Mouse (Mus musculus) c-Kit-positive CD71-negative TER-119-negative erythroid progenitor cells, embryonic 14.5 days (primary cell): ENCODE measurements around the gene Gm5936.
"Not testable (repeated sequence)": the region's sequence is repeated elsewhere in the genome, so short reads cannot be mapped to it uniquely, and the experiment has no call there.

Experiments
- DNase-seq: peaks from one replicate; pipeline ENCODE4 v3.0.0-alpha.2; 2013; ENCODE audit warnings: low read depth

Gene Gm5936

DNA sequence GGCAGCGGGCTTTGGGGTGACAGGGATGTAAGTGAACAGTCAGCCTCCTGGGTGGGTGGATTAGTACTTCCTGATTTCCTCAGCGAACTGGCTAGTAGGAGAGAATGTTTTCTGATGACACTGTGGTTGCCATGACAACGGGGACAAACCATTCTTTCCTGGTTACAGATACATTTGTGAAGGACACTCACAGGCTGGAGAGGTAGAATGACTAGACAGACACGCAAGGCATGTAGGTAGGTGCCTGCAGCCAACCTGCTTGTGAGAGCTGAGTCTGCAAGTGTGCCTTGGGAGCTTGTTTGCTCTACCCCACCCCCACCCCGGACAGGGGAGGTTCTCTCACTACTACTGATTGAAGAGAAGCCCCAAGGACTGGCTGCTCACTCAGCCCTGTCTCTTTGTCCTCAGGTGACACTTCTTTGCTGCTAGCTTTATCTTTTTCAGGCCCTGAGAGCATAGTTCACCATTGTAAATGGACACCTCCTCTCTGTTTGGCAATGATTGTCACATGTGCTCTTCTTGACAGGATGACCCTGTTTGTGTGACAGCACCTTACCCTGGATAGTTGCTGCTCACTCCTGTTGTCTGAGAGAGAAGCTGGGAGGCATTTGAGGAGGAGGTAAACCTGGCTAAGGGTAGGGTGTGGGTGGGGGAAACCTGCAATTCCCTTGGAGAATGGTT lies at the start of gene Gm5936:
Gene Gm5936 (plus strand): TSS at position 355 of the 681 bp plus-strand sequence.
- DNase-seq, result peak; percentile 14

DNA sequence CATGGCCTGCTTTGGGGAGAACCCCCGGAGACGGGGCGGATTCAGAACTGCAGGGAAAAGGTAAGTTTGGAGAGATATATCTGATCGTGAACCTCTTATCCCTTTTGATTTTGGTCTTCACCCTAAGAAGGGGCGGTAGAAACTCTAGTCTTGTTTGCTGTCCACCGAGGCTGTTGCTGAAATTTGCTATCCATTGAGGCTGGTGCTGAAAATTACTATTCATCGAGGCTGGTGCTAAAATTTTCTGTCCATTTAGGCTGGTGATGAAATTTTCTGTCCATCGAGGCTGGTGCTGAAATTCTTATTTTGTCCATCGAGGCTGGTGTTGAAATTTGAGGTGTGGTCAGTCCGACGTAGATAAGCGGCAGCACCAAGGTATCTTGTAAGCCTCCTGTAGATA lies 19.1 kb downstream of the Gm5936 start:
- DNase-seq, result not testable (repeated sequence)

DNA sequence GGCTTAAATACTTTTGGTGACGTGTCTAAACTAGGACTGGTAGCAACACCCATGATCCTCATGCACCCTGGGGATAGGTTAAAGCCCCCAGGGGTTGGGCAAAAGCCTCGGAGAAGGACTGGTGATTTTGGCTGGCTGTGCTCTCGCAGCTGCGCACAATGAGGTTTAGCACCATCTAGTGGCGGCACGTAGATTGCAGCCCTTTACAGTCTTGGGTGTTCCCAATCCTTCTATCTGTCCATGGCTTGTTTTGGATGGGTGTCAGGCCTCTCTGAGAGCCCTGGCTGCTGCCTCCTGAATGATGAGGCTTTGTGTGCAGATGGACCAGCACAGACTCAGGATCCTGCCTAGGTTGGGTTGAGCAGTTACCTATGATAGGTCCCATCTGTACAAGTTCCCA lies 43.1 kb downstream of the Gm5936 start:
- DNase-seq, result not testable (repeated sequence)
